In genomic region chr16:48252824-48253223, GRCm38 (mm10) we compare ENCODE assay signal across 20 mouse cellular contexts. TPM values are rescaled to one million over a fixed set of nuclear protein-coding genes. Genes with fewer than 3 reads are reported as not detected.
A peak's percentile ranks its signal among the peaks of the same experiment; 100 is the strongest.
DNase-seq lines count a peak whose midpoint lies in the region; ATAC-seq and TF ChIP-seq lines count a peak whose summit lies in the region.
"Had no signal": no experiment of that assay in that cellular context is flagged by ENCODE, and none has a peak within 500 bp of the region (broad histone marks: within the 10 kb centered on the region; RNA-seq: fewer than 3 reads in every experiment).

No protein-coding gene starts in this region.

- no peak overlapping the region for H3K9ac ChIP-seq in lung, embryonic 14.5 days
- H3K9ac ChIP-seq in kidney, embryonic 14.5 days (ENCODE audit: low read depth, low read length), result no peak overlapping the region
- H3K9ac ChIP-seq: limb, embryonic 13.5 days had no signal

- no peak for TF ChIP-seq POLR2A in lung, adult 2 months (IDR thresholded peaks at IDR 0.05; ENCODE audit: borderline replicate concordance, extremely low read depth, low read depth, low read length)

- no peak overlapping the region for H3K4me2 ChIP-seq in lung, embryonic 14.5 days
- no peak overlapping the region for H3K4me2 ChIP-seq in kidney, embryonic 14.5 days (replicated peaks; ENCODE audit: low read depth, low read length)
- H3K4me2 ChIP-seq: limb, embryonic 13.5 days; midbrain, embryonic 11.5 days had no signal

- no peak overlapping the region for H3K27ac ChIP-seq in lung, embryonic 14.5 days (ENCODE audit: low read depth)
- H3K27ac ChIP-seq in kidney, embryonic 14.5 days (ENCODE audit: low read depth, low read length), result no peak overlapping the region
- H3K27ac ChIP-seq: limb, embryonic 13.5 days had no signal

- no peak overlapping the region for H3K4me3 ChIP-seq in lung, embryonic 14.5 days (ENCODE audit: low read depth, low read length)
- no peak overlapping the region for H3K4me3 ChIP-seq in lung, adult 2 months (replicated peaks; ENCODE audit: extremely low read depth, low read depth, low read length)
- no peak overlapping the region for H3K4me3 ChIP-seq in kidney, embryonic 14.5 days (ENCODE audit: low read length)
- H3K4me3 ChIP-seq: erythroblast, embryonic 14.5 days; limb, embryonic 13.5 days; myocyte had no signal

- WGBS in lung, embryonic 14.5 days, result 31% methylated on average over 4 of the region's 4 CpGs
- 28% methylated on average over 4 of the region's 4 CpGs for whole genome bisulfite sequencing in lung, adult 2 months
- WGBS in kidney, embryonic 14.5 days, result 66% methylated on average over 4 of the region's 4 CpGs

- DNase-seq in lung, embryonic 14.5 days, result peak; percentile 25
- DNase-seq in lung, adult 2 months, result no peak
- peak; percentile 64 for DNase-seq in c-Kit-positive CD71-positive TER-119-negative erythroid progenitor cells, embryonic 14.5 days (ENCODE audit: low read depth)
- peak; percentile 73 for DNase-seq in liver
- DNase-seq in embryo, embryonic 11 days, result no peak
- no peak for DNase-seq in layer of hippocampus, adult 9-10 months (ENCODE audit: low spot score)
- DNase-seq: adrenal gland, postnatal 14 days; cerebellum, adult 11-12 months; kidney, postnatal 36 days; layer of hippocampus, postnatal 36 days; right cerebral cortex, postnatal 4 days had no signal

- TF ChIP-seq CTCF in lung, embryonic 14.5 days (IDR thresholded peaks at IDR 0.05; ENCODE audit: low read depth), result no peak
- no peak for TF ChIP-seq CTCF in lung, adult 2 months (IDR thresholded peaks at IDR 0.05; ENCODE audit: insufficient read depth, low read length)

- peak; percentile 73 for ATAC-seq in lung, embryonic 14.5 days (ENCODE audit: insufficient read depth)
- peak; percentile 21; the same call in 1 of the 2 replicates for ATAC-seq in megakaryocyte, adult 5-6 weeks (ENCODE audit: poor library complexity, severe bottlenecking)
- ATAC-seq in kidney, embryonic 14.5 days (ENCODE audit: low FRiP score, low TSS enrichment), result no peak
- ATAC-seq: hindbrain, embryonic 16.5 days had no signal

- no peaks in the 10 kb centered on the region for H3K36me3 ChIP-seq in lung, embryonic 14.5 days (ENCODE audit: insufficient read depth)
- H3K36me3 ChIP-seq in kidney, embryonic 14.5 days (ENCODE audit: control insufficient read depth, insufficient read depth, low read length), result no peaks in the 10 kb centered on the region
- H3K36me3 ChIP-seq: limb, embryonic 13.5 days had no signal

- no peaks in the 10 kb centered on the region for H3K27me3 ChIP-seq in lung, embryonic 14.5 days (ENCODE audit: insufficient read depth, low read length)
- H3K27me3 ChIP-seq in kidney, embryonic 14.5 days (ENCODE audit: control insufficient read depth, insufficient read depth, low read length), result no peaks in the 10 kb centered on the region
- H3K27me3 ChIP-seq: limb, embryonic 13.5 days had no signal

- no peaks in the 10 kb centered on the region for H3K4me1 ChIP-seq in lung, embryonic 14.5 days (ENCODE audit: insufficient read depth)
- H3K4me1 ChIP-seq in lung, adult 2 months (ENCODE audit: control insufficient read depth, insufficient read depth, low read length), result no peaks in the 10 kb centered on the region
- no peaks in the 10 kb centered on the region for H3K4me1 ChIP-seq in kidney, embryonic 14.5 days (ENCODE audit: control insufficient read depth, insufficient read depth, low read length)
- H3K4me1 ChIP-seq: limb, embryonic 13.5 days had no signal

- no peaks in the 10 kb centered on the region for H3K9me3 ChIP-seq in lung, embryonic 14.5 days (ENCODE audit: low read depth, low read length)
- peaks cover 5% of the 10 kb centered on the region; the same call in 1 of the 2 replicates for H3K9me3 ChIP-seq in kidney, embryonic 14.5 days (ENCODE audit: control insufficient read depth, low read length)

RNA-seq across cellular contexts. Expression of gene Dppa4, which starts 30.7 kb away (rescaled TPM):
- polyA plus RNA-seq in lung, embryonic 14.5 days (2014; fragmentation: Nextera tagmentation; extraction: Ambion mirVana), result not detected in 2 replicates
- not detected in 2 replicates for polyA plus RNA-seq in lung, adult 2 months (2012; rRNA removed)
- total RNA-seq in megakaryocyte, adult 5-6 weeks (2015), result not detected in 2 replicates
- total RNA-seq in megakaryocyte, adult 5-6 weeks (2017), result not detected in 2 replicates
- not detected in 2 replicates for polyA plus RNA-seq in kidney, embryonic 14.5 days (2014; fragmentation: Nextera tagmentation; extraction: Ambion mirVana)
- total RNA-seq: adrenal gland, postnatal 14 days; granulocyte monocyte progenitor cell, adult 5-6 weeks; layer of hippocampus, postnatal 36 days had no signal
- polyA plus RNA-seq: cortical plate, adult 2 months; erythroblast, embryonic 14.5 days; hindbrain, embryonic 16.5 days; limb, embryonic 13.5 days; midbrain, embryonic 11.5 days had no signal

RNA-seq across cellular contexts. Expression of gene Dppa2, which starts 50.9 kb away (rescaled TPM):
- polyA plus RNA-seq in lung, embryonic 14.5 days (2014; fragmentation: Nextera tagmentation; extraction: Ambion mirVana), result 0.15 and 0.21 TPM in 2 replicates
- 0.07 TPM in 1 of 2 replicates, not detected in the other for polyA plus RNA-seq in lung, adult 2 months (2012; rRNA removed)
- total RNA-seq in megakaryocyte, adult 5-6 weeks (2015), result not detected in 2 replicates
- not detected in 2 replicates for total RNA-seq in megakaryocyte, adult 5-6 weeks (2017)
- not detected in 2 replicates for polyA plus RNA-seq in kidney, embryonic 14.5 days (2014; fragmentation: Nextera tagmentation; extraction: Ambion mirVana)
- total RNA-seq: adrenal gland, postnatal 14 days; granulocyte monocyte progenitor cell, adult 5-6 weeks; layer of hippocampus, postnatal 36 days had no signal
- polyA plus RNA-seq: cortical plate, adult 2 months; erythroblast, embryonic 14.5 days; hindbrain, embryonic 16.5 days; limb, embryonic 13.5 days; midbrain, embryonic 11.5 days had no signal

Comparison
In these comparisons a context has a peak if more than half of its experiments do, and no peak if none do; other contexts are left out.
1. DNase-seq: peak in lung, embryonic 14.5 days (single experiment), c-Kit-positive CD71-positive TER-119-negative erythroid progenitor cells, embryonic 14.5 days (single experiment) and liver (single experiment); none in lung, adult 2 months (single experiment), embryo, embryonic 11 days (single experiment) and layer of hippocampus, adult 9-10 months (single experiment).